Mouse (Mus musculus) cerebellum, adult 2 months (tissue): Measurements from ENCODE around the gene Aff1.

Experiments
- CTCF ChIP-seq: fragments of 200-500 bp; IDR thresholded peaks from 2 replicates; pipeline ENCODE4 v1.5.1; 2011; ENCODE audit warnings: low read depth, mild to moderate bottlenecking, control low read depth, low read length, moderate library complexity, borderline replicate concordance; ENCODE audit not compliant: insufficient read depth
- POLR2A ChIP-seq: fragments of 200-500 bp; IDR thresholded peaks from 2 replicates; pipeline ENCODE4 v1.6.1; 2011; ENCODE audit warnings: low read length, control low read depth, borderline replicate concordance; ENCODE audit not compliant: insufficient read depth

DNA sequence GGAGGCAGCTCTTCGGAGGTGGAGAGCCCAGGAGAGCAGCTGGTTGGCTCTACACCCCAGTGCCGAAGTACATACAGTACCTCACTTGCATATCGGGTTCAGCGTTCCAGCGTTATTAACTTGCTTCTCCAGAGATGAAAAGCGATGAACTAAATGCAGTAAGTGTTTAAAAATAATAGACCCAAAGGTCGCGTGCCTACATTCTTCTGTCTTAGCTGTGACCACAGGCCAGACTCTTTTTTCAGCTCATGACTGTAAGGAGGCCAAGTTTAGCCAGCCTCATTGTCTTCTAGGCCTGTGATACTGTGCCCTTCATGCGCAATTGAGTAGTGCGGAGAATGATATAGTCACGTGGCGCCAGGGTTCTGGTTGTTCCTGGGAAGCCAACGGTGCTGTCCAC lies 83.3 kb downstream of the Aff1 start:
- TF ChIP-seq POLR2A (no peak), CTCF (no peak)
